Mouse (Mus musculus): ENCODE data around the gene Fut11. TPM values are rescaled to one million over a fixed set of nuclear protein-coding genes. Genes with fewer than 3 reads are reported as not detected.
"Not testable (repeated sequence)": the region's sequence is repeated elsewhere in the genome, so short reads cannot be mapped to it uniquely, and the experiment has no call there.

Gene Fut11
- polyA plus RNA-seq, 1 experiment from 2014 or later: 20.5 TPM

DNA sequence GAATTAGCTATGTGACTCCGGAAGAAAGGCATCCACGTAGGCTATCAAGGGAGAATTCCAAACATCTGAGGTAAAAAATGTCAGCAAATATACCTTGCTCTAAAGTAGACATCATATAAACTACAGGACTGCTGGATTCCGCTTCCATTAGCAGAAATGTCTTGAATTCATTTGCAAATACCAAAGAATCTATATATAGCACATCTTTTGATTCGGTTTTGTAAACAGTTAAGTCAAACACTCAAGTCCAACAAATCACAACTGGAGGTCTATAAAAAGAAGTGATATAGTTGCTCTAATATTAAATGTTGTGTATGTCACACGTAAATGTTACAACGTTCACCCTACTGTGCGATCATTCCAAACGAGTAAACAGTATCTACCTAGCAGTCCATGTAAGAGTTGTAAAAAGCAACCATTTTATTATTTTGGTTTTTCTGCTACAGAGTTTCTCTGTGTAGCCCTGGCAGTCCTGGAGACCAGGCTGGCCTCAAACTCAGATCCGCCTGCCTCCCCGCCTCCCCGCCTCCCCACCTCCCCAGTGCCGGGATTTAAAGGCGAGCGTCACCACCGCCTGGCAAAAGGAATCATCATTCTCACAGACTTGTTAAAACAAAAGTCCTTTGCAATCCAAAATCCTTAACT lies 7.5 kb downstream of the Fut11 start:
- peak overlapping the region; percentile 96 for H3K4me3 ChIP-seq (ENCODE audit: low read length)
- peak overlapping the region; percentile 97 for H3K9ac ChIP-seq (ENCODE audit: low read length)
- H3K36me3 ChIP-seq (ENCODE audit: control insufficient read depth, insufficient read depth): peaks cover 4% of the 10 kb centered on the region; the same call in 1 of the 2 replicates
- WGBS: 4% methylated on average over 15 of the region's 15 CpGs
- H3K9me3 ChIP-seq (replicated peaks; ENCODE audit: control insufficient read depth, low read length): no peaks in the 10 kb centered on the region
- H3K4me2 ChIP-seq (ENCODE audit: low read depth, low read length): peak overlapping the region; percentile 73
- 0 out of 2 replicates have a peak, but pooled peaks have one; percentile 10 for ATAC-seq (replicated peaks; ENCODE audit: extremely low read depth, insufficient read depth, low FRiP score)
- peak overlapping the region; percentile 92 for H3K27ac ChIP-seq (ENCODE audit: low read length)
- H3K27me3 ChIP-seq (ENCODE audit: control insufficient read depth, insufficient read depth, low read length): no peaks in the 10 kb centered on the region
- H3K4me1 ChIP-seq (ENCODE audit: control insufficient read depth, insufficient read depth, low read length): peaks cover 44% of the 10 kb centered on the region

DNA sequence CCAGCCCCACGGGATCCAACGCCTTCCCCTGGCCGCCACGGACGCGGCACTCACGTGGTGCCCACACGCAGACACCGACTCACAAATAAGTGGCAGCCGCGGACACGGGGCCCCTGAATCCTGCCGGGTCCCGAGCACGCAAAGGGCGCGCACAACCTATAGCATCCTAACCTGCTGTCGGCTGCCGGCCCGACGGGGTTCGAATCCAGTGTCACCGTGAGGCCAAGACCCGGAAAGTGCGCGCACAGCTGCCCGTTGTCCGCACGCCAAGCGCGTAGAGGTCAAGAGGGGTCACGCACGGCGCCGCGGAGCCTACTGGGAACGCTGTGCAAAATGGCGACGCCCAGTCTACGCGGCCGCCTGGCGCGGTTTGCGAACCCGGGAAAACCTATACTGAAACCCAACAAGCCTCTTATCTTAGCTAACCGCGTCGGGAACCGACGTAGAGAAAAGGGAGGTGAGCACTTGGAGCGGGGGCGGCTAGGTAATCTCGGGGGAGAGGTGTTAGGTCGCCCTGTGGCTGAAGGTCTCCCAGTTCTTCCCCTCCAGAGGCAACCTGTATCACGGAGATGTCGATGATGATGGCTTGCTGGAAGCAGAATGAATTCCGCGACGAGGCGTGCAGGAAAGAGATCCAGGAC lies 8.1 kb downstream of the Fut11 start, which contains the start of gene Chchd1:
Gene Chchd1, plus strand, starts transcription at position 266 of the 641 bp plus-strand sequence.
- H3K4me3 ChIP-seq (ENCODE audit: low read length): peak within 1 kb of the TSS; percentile 96
- H3K27ac ChIP-seq (ENCODE audit: low read length): peak within 1 kb of the TSS; percentile 92
- H3K9me3 ChIP-seq (replicated peaks; ENCODE audit: control insufficient read depth, low read length): no peaks in the 10 kb centered on the region
- no peaks in the 10 kb centered on the region for H3K27me3 ChIP-seq (ENCODE audit: control insufficient read depth, insufficient read depth, low read length)
- under 1% methylated on average over 61 of the region's 61 CpGs for WGBS
- peak; percentile 68 for ATAC-seq (replicated peaks; ENCODE audit: extremely low read depth, insufficient read depth, low FRiP score)
- H3K4me1 ChIP-seq (ENCODE audit: control insufficient read depth, insufficient read depth, low read length): peaks cover 39% of the 10 kb centered on the region
- H3K4me2 ChIP-seq (ENCODE audit: low read depth, low read length): peak within 1 kb of the TSS; percentile 73
- peak within 1 kb of the TSS; percentile 97 for H3K9ac ChIP-seq (ENCODE audit: low read length)
- H3K36me3 ChIP-seq (ENCODE audit: control insufficient read depth, insufficient read depth): peaks cover 4% of the 10 kb centered on the region; the same call in 1 of the 2 replicates

DNA sequence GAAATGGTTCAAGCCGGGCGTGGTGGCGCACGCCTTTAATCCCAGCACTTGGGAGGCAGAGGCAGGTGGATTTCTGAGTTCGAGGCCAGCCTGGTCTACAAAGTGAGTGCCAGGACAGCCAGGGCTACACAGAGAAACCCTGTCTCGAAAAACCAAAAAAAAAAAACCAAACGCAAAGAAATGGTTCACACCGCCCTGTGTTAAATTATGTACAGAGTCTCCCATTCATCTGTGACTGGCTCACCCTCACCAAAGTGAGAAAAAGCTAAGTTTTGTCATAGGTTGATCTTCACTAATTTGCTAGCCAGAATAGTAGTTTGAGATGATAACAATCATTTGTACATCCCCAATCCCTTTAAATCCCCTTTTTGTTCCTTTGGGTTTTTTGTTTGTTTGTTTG lies 8.7 kb downstream of the Fut11 start:
- not testable (repeated sequence) for H3K27me3 ChIP-seq (ENCODE audit: control insufficient read depth, insufficient read depth, low read length); ATAC-seq (replicated peaks; ENCODE audit: extremely low read depth, insufficient read depth, low FRiP score); H3K9me3 ChIP-seq (replicated peaks; ENCODE audit: control insufficient read depth, low read length); H3K36me3 ChIP-seq (ENCODE audit: control insufficient read depth, insufficient read depth)
- H3K4me3 ChIP-seq (ENCODE audit: low read length): peak overlapping the region; percentile 96
- H3K9ac ChIP-seq (ENCODE audit: low read length): peak overlapping the region; percentile 97
- H3K27ac ChIP-seq (ENCODE audit: low read length): peak overlapping the region; percentile 92; the same call in 1 of the 2 replicates
- H3K4me1 ChIP-seq (ENCODE audit: control insufficient read depth, insufficient read depth, low read length): peaks cover 35% of the 10 kb centered on the region
- 10% methylated on average over 8 of the region's 8 CpGs for WGBS
- H3K4me2 ChIP-seq (ENCODE audit: low read depth, low read length): peak overlapping the region; percentile 73

DNA sequence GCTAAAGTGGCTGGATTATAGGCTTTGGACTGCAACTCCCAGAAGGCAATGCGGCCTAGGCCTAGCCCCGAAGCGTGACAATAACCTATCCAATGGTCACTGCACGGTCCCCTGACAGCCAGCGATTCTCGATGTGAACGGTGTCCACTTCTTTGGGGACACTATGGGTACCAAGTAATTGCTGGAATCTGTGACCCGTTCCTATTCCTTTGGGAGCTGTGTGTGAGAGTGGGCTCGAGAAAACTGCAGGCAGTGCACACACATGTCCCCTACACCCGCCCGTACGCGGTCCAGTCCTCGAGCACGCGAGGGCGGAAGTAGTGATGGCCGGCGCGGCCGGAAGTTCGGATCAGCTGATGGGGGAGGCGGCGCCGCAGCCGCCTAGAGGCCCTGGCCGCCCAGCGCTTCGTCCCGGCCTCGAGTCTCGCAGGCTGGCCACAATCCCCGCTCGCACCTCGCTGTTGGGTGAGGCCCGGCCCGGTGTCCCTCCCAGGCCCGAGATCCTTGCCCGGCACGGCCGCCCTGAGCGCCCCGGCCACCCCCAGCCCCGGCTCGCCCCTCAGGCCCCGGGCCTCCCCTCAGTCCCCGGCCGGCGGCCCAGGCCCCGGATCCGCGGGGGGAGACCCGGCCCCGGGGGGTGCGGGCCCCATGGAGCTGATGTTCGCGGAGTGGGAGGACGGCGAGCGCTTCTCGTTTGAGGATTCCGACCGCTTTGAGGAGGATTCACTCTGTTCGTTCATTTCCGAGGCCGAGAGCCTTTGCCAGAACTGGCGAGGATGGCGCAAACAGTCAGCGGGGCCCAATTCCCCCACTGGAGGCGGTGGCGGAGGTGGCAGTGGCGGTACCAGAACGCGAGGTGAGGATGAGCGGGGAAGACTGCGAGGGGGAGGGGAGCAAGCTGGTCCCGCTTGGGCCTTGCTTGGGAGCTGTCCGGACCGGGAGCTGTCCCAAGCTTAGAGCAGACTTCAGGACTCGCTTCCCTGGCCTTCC lies 12.7 kb downstream of the Fut11 start, which contains the start of gene Zswim8:
Gene Zswim8, plus strand, starts transcription at position 352 of the 990 bp plus-strand sequence.
- peaks cover 22% of the 10 kb centered on the region for H3K36me3 ChIP-seq (ENCODE audit: control insufficient read depth, insufficient read depth)
- WGBS: under 1% methylated on average over 79 of the region's 80 CpGs
- peak; percentile 92 for ATAC-seq (replicated peaks; ENCODE audit: extremely low read depth, insufficient read depth, low FRiP score)

DNA sequence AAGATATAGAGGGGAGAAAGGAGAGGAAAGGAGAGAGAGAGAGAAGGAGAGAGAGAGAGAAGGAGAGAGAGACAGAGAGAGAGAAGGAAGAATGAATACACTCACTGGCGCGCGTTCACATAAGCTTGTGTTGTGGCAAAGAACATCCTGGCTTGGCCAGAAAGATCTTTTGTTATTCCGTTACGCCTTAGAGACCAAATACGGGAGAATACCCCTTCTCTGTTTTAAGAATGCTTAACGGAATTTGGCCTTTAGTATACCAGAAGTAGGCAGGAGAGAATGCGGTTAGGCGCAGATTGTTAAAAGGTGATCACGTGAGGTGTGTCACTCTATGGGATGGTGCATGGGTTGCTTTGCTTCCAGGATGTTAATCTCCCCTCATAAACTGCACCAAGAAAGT lies 13.5 kb downstream of the Fut11 start:
- WGBS: 9% methylated on average over 10 of the region's 10 CpGs
- H3K4me2 ChIP-seq (ENCODE audit: low read depth, low read length): peak overlapping the region; percentile 80
- H3K9me3 ChIP-seq (replicated peaks; ENCODE audit: control insufficient read depth, low read length): no peaks in the 10 kb centered on the region
- no peak overlapping the region for H3K27ac ChIP-seq (ENCODE audit: low read length)
- H3K4me1 ChIP-seq (ENCODE audit: control insufficient read depth, insufficient read depth, low read length): peaks cover 19% of the 10 kb centered on the region
- peak overlapping the region; percentile 85 for H3K9ac ChIP-seq (ENCODE audit: low read length)
- H3K4me3 ChIP-seq (ENCODE audit: low read length): peak overlapping the region; percentile 71
- no peak for ATAC-seq (replicated peaks; ENCODE audit: extremely low read depth, insufficient read depth, low FRiP score)
- peaks cover 29% of the 10 kb centered on the region for H3K36me3 ChIP-seq (ENCODE audit: control insufficient read depth, insufficient read depth)
- H3K27me3 ChIP-seq (ENCODE audit: control insufficient read depth, insufficient read depth, low read length): no peaks in the 10 kb centered on the region

More for the DNA sequence above, 12.7 kb downstream of the Fut11 start, which contains the start of gene Zswim8:
- Histone ChIP-seq H3K4me3 (ENCODE audit: low read length) (peak within 1 kb of the TSS; percentile 71), H3K9me3 (replicated peaks; ENCODE audit: control insufficient read depth, low read length) (no peaks in the 10 kb centered on the region), H3K4me2 (ENCODE audit: low read depth, low read length) (peak within 1 kb of the TSS; percentile 80), H3K4me1 (ENCODE audit: control insufficient read depth, insufficient read depth, low read length) (peaks cover 19% of the 10 kb centered on the region), H3K27me3 (ENCODE audit: control insufficient read depth, insufficient read depth, low read length) (no peaks in the 10 kb centered on the region), H3K9ac (ENCODE audit: low read length) (peak within 1 kb of the TSS; percentile 85), H3K27ac (ENCODE audit: low read length) (peak within 1 kb of the TSS; percentile 86)

DNA sequence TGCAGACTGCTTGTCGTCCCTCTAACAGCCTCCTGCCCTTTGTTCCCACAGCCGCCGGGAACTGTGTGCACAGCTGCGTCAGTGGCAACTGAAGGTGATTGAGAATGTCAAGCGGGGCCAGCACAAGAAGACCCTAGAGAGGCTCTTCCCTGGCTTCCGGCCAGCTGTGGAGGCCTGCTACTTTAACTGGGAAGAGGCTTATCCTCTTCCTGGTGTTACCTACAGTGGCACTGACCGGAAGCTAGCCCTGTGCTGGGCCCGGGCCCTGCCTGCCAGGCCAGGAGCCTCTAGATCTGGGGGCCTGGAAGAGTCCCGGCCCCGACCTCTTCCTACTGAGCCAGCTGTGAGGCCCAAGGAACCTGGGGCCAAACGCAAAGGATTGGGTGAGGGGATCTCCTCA lies 19.1 kb downstream of the Fut11 start:
- H3K4me1 ChIP-seq (ENCODE audit: control insufficient read depth, insufficient read depth, low read length): peaks cover 14% of the 10 kb centered on the region
- peak overlapping the region; percentile 46; the same call in 1 of the 2 replicates for H3K9ac ChIP-seq (ENCODE audit: low read length)
- peak; percentile 67 for ATAC-seq (replicated peaks; ENCODE audit: extremely low read depth, insufficient read depth, low FRiP score)
- H3K9me3 ChIP-seq (replicated peaks; ENCODE audit: control insufficient read depth, low read length): no peaks in the 10 kb centered on the region
- H3K36me3 ChIP-seq (ENCODE audit: control insufficient read depth, insufficient read depth): peaks cover 69% of the 10 kb centered on the region
- H3K4me3 ChIP-seq (ENCODE audit: low read length): no peak overlapping the region
- peak overlapping the region; percentile 83 for H3K27ac ChIP-seq (ENCODE audit: low read length)
- H3K27me3 ChIP-seq (ENCODE audit: control insufficient read depth, insufficient read depth, low read length): no peaks in the 10 kb centered on the region
- no peak overlapping the region for H3K4me2 ChIP-seq (ENCODE audit: low read depth, low read length)
- WGBS: 31% methylated on average over 11 of the region's 11 CpGs

DNA sequence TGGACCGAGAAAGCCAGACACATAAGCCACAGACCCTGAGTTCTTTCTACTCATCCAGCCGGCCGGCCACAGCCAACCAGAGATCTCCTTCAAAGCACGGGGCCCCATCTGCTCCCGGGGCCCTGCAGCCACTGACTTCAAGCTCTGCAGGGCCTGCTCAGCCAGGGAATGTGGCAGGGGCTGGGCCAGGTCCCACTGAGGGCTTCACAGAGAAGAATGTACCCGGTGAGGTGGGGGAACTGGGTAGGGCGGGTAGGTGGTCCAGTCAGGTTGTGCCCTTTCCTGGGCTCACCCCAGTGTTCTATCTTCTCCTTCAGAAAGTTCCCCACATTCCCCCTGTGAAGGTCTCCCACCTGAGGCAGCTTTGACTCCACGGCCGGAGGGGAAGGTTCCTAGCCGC lies 23.7 kb downstream of the Fut11 start:
- H3K9ac ChIP-seq (ENCODE audit: low read length): no peak overlapping the region
- WGBS: 84% methylated on average over 10 of the region's 10 CpGs
- no peak overlapping the region for H3K4me2 ChIP-seq (ENCODE audit: low read depth, low read length)
- no peak overlapping the region for H3K27ac ChIP-seq (ENCODE audit: low read length)
- no peak for ATAC-seq (replicated peaks; ENCODE audit: extremely low read depth, insufficient read depth, low FRiP score)
- H3K4me1 ChIP-seq (ENCODE audit: control insufficient read depth, insufficient read depth, low read length): peaks cover 7% of the 10 kb centered on the region
- peaks cover 76% of the 10 kb centered on the region for H3K36me3 ChIP-seq (ENCODE audit: control insufficient read depth, insufficient read depth)
- no peaks in the 10 kb centered on the region for H3K27me3 ChIP-seq (ENCODE audit: control insufficient read depth, insufficient read depth, low read length)
- no peak overlapping the region for H3K4me3 ChIP-seq (ENCODE audit: low read length)
- H3K9me3 ChIP-seq (replicated peaks; ENCODE audit: control insufficient read depth, low read length): no peaks in the 10 kb centered on the region

DNA sequence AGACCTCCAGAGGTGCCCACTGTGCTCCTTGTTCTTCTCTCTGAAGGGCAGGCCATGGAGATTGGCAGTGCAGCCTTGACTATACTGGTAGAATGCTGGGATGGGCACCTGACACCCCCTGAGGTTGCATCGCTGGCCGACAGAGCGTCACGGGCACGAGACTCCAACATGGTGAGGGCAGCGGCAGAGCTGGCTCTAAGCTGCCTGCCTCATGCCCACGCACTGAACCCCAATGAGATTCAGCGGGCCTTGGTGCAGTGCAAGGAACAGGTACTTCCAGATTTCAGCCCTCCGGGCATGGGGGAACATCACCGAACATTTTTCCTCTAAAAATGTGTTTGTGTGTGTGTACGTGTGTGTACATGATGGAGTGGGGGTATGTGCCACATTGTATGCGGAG lies 25.0 kb downstream of the Fut11 start:
- H3K4me1 ChIP-seq (ENCODE audit: control insufficient read depth, insufficient read depth, low read length): no peaks in the 10 kb centered on the region
- H3K9ac ChIP-seq (ENCODE audit: low read length): no peak overlapping the region
- no peaks in the 10 kb centered on the region for H3K9me3 ChIP-seq (replicated peaks; ENCODE audit: control insufficient read depth, low read length)
- no peaks in the 10 kb centered on the region for H3K27me3 ChIP-seq (ENCODE audit: control insufficient read depth, insufficient read depth, low read length)
- H3K36me3 ChIP-seq (ENCODE audit: control insufficient read depth, insufficient read depth): peaks cover 74% of the 10 kb centered on the region
- H3K4me2 ChIP-seq (ENCODE audit: low read depth, low read length): no peak overlapping the region
- H3K4me3 ChIP-seq (ENCODE audit: low read length): no peak overlapping the region
- H3K27ac ChIP-seq (ENCODE audit: low read length): no peak overlapping the region
- WGBS: 93% methylated on average over 12 of the region's 12 CpGs
- no peak for ATAC-seq (replicated peaks; ENCODE audit: extremely low read depth, insufficient read depth, low FRiP score)
